Mouse (Mus musculus) stomach, postnatal 0 days (tissue): Measurements from ENCODE around the gene Cnot6. TPM values are rescaled to one million over a fixed set of nuclear protein-coding genes. Genes with fewer than 3 reads are reported as not detected.
A peak's percentile ranks its signal among the peaks of the same experiment; 100 is the strongest.

Source experiments
- ATAC-seq: fragments of 200-750 bp; cut with Nextera tagmentation; 2 replicates; pipeline ENCODE4 v1.8.0; 2017; ENCODE audit not compliant: low FRiP score, low TSS enrichment
- DNase-seq: peaks from one replicate; pipeline ENCODE4 v3.0.0-alpha.2; 2016; ENCODE audit warnings: low spot score
- H3K27ac ChIP-seq: fragments of 300-500 bp; sonication (generic); replicated peaks from 2 replicates; pipeline ENCODE4 v1.5.1; 2014; ENCODE audit warnings: mild to moderate bottlenecking, control low read depth
- H3K27me3 ChIP-seq: fragments of 300-500 bp; sonication (generic); 2 replicates; pipeline ENCODE4 v1.6.1; 2014; ENCODE audit warnings: low read length; ENCODE audit not compliant: control insufficient read depth, insufficient read depth
- H3K36me3 ChIP-seq: fragments of 300-500 bp; sonication (generic); 2 replicates; pipeline ENCODE4 v1.6.1; 2014; ENCODE audit warnings: low read length, mixed read lengths; ENCODE audit not compliant: control insufficient read depth, insufficient read depth
- H3K4me1 ChIP-seq: fragments of 300-500 bp; sonication (generic); replicated peaks from 2 replicates; pipeline ENCODE4 v1.6.1; 2014; ENCODE audit warnings: antibody characterized with exemption; ENCODE audit not compliant: control insufficient read depth, insufficient read depth
- H3K4me2 ChIP-seq: fragments of 300-500 bp; sonication (generic); replicated peaks from 2 replicates; pipeline ENCODE4 v1.6.1; 2014; ENCODE audit warnings: low read depth, mild to moderate bottlenecking, control low read depth, moderate library complexity
- H3K4me3 ChIP-seq: fragments of 300-500 bp; sonication (generic); 2 replicates; pipeline ENCODE4 v1.5.1; 2014; ENCODE audit warnings: low read depth, low read length, control low read depth
- H3K9ac ChIP-seq: fragments of 300-500 bp; sonication (generic); 2 replicates; pipeline ENCODE4 v1.6.1; 2014; ENCODE audit warnings: mild to moderate bottlenecking, low read length, control low read depth, mixed read lengths
- H3K9me3 ChIP-seq: fragments of 300-500 bp; sonication (generic); 2 replicates; pipeline ENCODE4 v1.6.1; 2016; ENCODE audit warnings: low read length; ENCODE audit not compliant: control insufficient read depth
- CTCF ChIP-seq: IDR thresholded peaks from 2 replicates; pipeline ENCODE4 v1.5.1; 2016; ENCODE audit warnings: antibody characterized with exemption, low read depth, mild to moderate bottlenecking, moderate library complexity
- EP300 ChIP-seq: optimal IDR thresholded peaks from 2 replicates; pipeline ENCODE3; 2016; ENCODE audit warnings: antibody characterized with exemption
- WGBS: fragments of 180-500 bp; shearing (Covaris S2); extraction: QIAGEN DNeasy Blood & Tissue Kit; methylation state at CpG from one replicate; pipeline ENCODE4 v1.1.7; 2014; 5-methylcytosine and 5-hydroxymethylcytosine counted together
- polyA plus RNA-seq: library from polyadenylated mRNA; unstranded; fragments of >200 nt; fragmentation: Nextera tagmentation; extraction: Ambion mirVana; gene quantifications from 2 replicates; pipeline ENCODE4 v1.2.1, GENCODE M21; 2015

The Cnot6 gene
- polyA plus RNA-seq, 1 experiment from 2014 or later, result 29.1 TPM

GRCm38 (mm10) chr11:49650994-49651761 lies 61.3 kb downstream of the Cnot6 start:
- H3K9ac ChIP-seq, result no peak overlapping the region
- no peak overlapping the region for H3K27ac ChIP-seq
- 0 out of 2 replicates have a peak, but pooled peaks cover 2% of the 10 kb centered on the region for H3K9me3 ChIP-seq
- WGBS, result 61% methylated on average over 16 of the region's 16 CpGs
- no peak overlapping the region for H3K4me2 ChIP-seq
- no peak for DNase-seq
- no peaks in the 10 kb centered on the region for H3K36me3 ChIP-seq
- H3K4me3 ChIP-seq, result no peak overlapping the region
- H3K4me1 ChIP-seq, result no peaks in the 10 kb centered on the region
- no peak for ATAC-seq
- no peaks in the 10 kb centered on the region for H3K27me3 ChIP-seq
- TF ChIP-seq CTCF, result no peak
- no peak for TF ChIP-seq EP300

- no peaks in the 10 kb centered on the region for H3K36me3 ChIP-seq
- H3K27ac ChIP-seq, result no peak overlapping the region
- H3K9ac ChIP-seq, result no peak overlapping the region
- DNase-seq (peak; percentile 36), ATAC-seq (no peak)
- H3K27me3 ChIP-seq, result no peaks in the 10 kb centered on the region
- H3K4me3 ChIP-seq, result no peak overlapping the region
- no peak overlapping the region for H3K4me2 ChIP-seq
- WGBS, result 56% methylated on average over 18 of the region's 18 CpGs
- TF ChIP-seq CTCF (peak; percentile 68), EP300 (no peak)
- 0 out of 2 replicates have a peak, but pooled peaks cover 2% of the 10 kb centered on the region for H3K9me3 ChIP-seq
- no peaks in the 10 kb centered on the region for H3K4me1 ChIP-seq
Measured at GRCm38 (mm10) chr11:49650113-49650993, 62.2 kb downstream of the Cnot6 start.

GRCm38 (mm10) chr11:49645677-49646076 lies 66.8 kb downstream of the Cnot6 start:
- Histone ChIP-seq H3K4me3 (no peak overlapping the region), H3K27ac (no peak overlapping the region), H3K27me3 (no peaks in the 10 kb centered on the region), H3K4me2 (no peak overlapping the region), H3K9me3 (no peaks in the 10 kb centered on the region), H3K4me1 (no peaks in the 10 kb centered on the region), H3K9ac (no peak overlapping the region), H3K36me3 (no peaks in the 10 kb centered on the region)
- no peak for ATAC-seq
- TF ChIP-seq CTCF (no peak), EP300 (no peak)
- WGBS, result 54% methylated on average over 7 of the region's 8 CpGs
- DNase-seq, result no peak

GRCm38 (mm10) chr11:49636449-49636848 lies 76.1 kb downstream of the Cnot6 start:
- Histone ChIP-seq H3K4me1 (no peaks in the 10 kb centered on the region), H3K27me3 (peaks cover 2% of the 10 kb centered on the region; the same call in 1 of the 2 replicates), H3K4me3 (no peak overlapping the region), H3K9ac (no peak overlapping the region), H3K9me3 (no peaks in the 10 kb centered on the region), H3K36me3 (no peaks in the 10 kb centered on the region), H3K27ac (no peak overlapping the region), H3K4me2 (no peak overlapping the region)
- TF ChIP-seq EP300 (no peak), CTCF (peak; percentile 71)
- WGBS, result 11% methylated on average over 11 of the region's 11 CpGs
- peak; percentile 21 for DNase-seq
- ATAC-seq, result no peak

GRCm38 (mm10) chr11:49635671-49636070 lies 76.9 kb downstream of the Cnot6 start:
- Histone ChIP-seq H3K27me3 (peaks cover 2% of the 10 kb centered on the region; the same call in 1 of the 2 replicates), H3K27ac (no peak overlapping the region), H3K4me1 (no peaks in the 10 kb centered on the region), H3K4me2 (no peak overlapping the region), H3K36me3 (no peaks in the 10 kb centered on the region), H3K4me3 (no peak overlapping the region), H3K9ac (no peak overlapping the region), H3K9me3 (no peaks in the 10 kb centered on the region)
- 70% methylated on average over 6 of the region's 6 CpGs for WGBS
- peak; percentile 33; the same call in 1 of the 2 replicates for ATAC-seq
- TF ChIP-seq EP300 (no peak), CTCF (no peak)
- peak; percentile 19 for DNase-seq
